Mouse (Mus musculus) left cerebral cortex, postnatal 10 days (tissue): ENCODE measurements around the gene Deaf1. TPM values are rescaled to one million over a fixed set of nuclear protein-coding genes. Genes with fewer than 3 reads are reported as not detected.

ENCODE experiments used
- DNase-seq, 2 experiments: peaks; one replicate each; pipeline ENCODE4 v3.0.0; 2021 to 2022; ENCODE audit warnings: low spot score in 2 of 2, mixed read lengths in 1 of 2; ENCODE audit errors: extremely low spot score in 1 of 2
- intact Hi-C: fragments of 180-260 bp; cut with DNase I; formaldehyde crosslinking; loops from one replicate; pipeline ENCODE4 v1.15.1; 2025
- total RNA-seq, 2 experiments: library from RNA; stranded (reverse); gene quantifications; 2 replicates each; pipeline ENCODE4 v1.2.3; 2021

Gene Deaf1
- total RNA-seq, 2 experiments from 2014 or later, result 258 to 269 TPM

- DNase-seq, result no peak
- intact Hi-C loops, result no loop called here
Observed at GRCm38 (mm10) chr7:141314416-141314815, 13.1 kb downstream of the Deaf1 start.

DNA sequence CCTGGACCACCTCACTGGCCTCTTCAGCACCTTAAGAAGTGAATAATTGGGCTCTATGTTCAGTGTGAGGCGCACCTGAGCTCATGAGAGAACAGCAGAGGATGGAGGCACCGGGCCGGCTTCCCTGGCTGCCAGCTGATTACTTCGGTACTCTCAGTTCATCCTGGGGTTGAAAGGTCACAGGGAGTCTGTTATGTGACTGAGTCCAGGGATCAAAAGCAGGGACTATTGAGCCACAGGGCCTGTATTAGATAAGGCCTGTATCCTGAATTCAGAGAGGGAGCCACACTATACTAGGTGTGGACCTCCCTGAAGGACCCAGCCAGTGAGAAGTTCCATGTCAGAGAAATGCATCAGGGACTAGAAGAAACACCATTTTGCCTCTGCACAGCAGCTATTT lies 23.0 kb downstream of the Deaf1 start:
- intact Hi-C loops, result loop anchor here (5.0 kb wide), 1 partner anchor 57 kb away; no protein-coding TSS in a partner anchor
- no peak for DNase-seq

DNA sequence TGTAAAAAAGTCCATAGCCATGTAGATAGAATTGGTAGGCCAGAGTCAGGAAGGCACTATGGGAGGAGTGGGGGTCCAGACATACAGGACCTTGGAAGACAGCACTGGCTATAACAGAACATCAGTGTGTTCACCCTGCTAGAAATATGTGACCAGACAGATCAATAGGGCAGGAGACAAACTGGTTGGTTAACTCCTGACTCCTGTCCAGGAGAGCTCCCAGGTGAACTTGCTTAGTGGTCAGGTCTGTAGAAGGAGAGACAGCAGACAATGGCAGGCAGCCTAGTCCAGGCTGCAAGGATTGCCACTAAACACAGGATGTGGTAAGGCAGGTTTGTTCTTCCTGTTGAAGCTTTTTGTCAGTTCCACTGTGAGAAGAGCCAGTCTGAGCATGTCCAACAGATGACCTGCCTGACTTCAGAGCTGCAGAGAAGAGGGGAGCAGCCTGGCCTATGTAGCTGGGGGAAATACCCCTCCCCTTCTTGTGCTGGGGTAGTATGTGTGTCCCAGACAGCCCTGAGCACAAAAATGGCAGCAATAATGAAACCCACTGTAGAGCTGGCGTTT lies 24.7 kb downstream of the Deaf1 start:
- no peak for DNase-seq
- intact Hi-C loops, result loop anchor here (5.0 kb wide), 1 partner anchor 55 kb away; no protein-coding TSS in a partner anchor

GRCm38 (mm10) chr7:141301386-141301785 lies 26.1 kb downstream of the Deaf1 start:
- intact Hi-C loops, result loop anchor here (5.0 kb wide), 1 partner anchor 54 kb away; no protein-coding TSS in a partner anchor
- no peak for DNase-seq

- intact Hi-C loops, result no loop called here
- DNase-seq, result peak in 1 of 2 experiments; percentile 9
Observed at GRCm38 (mm10) chr7:141299175-141299574, 28.3 kb downstream of the Deaf1 start.

DNA sequence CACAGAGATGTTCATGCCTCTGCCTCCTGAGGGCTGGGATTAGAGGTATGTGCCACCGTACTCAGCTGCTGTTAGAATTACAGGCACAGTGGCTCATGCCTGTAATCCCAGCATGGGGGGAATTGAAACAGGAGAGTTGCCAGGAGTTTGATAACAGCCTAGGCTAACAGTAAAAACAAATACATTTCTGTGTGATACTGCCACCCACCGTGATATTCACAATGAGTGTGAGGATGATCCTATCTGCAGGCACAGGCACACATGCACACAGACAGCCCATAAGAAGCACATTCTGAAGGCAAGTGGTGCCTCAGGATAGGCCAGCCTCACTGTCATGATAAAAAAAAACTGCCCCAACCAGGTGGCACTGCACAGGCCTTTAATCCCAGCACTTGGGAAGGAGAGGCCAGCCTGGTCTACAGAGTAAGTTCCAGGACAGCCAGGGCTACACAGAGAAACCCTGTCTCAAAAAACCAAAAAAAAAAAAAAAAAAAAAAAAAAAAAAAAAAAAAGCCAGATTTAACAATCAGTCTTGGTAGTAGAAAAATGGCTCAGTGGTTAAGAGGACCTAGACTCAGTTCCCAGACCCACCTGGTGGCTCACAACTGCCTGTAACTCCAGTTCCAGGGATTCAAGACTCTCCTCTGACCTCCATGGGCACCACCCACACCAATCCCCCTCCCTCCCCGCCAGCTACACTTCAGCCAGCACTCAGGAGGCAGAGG lies 29.4 kb downstream of the Deaf1 start:
- intact Hi-C loops, result no loop called here
- DNase-seq, result no peak

DNA sequence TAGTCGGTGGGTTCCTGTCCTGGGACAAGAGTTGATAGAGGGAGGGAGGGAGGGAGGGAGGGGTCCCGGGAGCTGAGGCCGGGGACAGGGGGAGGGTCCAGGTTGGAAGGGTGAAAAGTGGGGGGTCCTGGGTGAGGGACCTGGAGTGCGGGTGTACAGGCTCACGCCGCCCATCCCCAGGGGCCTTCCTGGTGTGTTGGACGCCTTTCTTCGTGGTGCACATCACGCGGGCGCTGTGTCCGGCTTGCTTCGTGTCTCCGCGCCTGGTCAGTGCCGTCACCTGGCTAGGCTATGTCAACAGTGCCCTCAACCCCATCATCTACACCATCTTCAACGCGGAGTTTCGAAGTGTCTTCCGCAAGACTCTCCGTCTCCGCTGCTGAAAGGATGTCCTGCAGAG lies 33.0 kb downstream of the Deaf1 start:
- no peak for DNase-seq
- intact Hi-C loops, result no loop called here

GRCm38 (mm10) chr7:141293852-141294471 lies 33.5 kb downstream of the Deaf1 start:
- intact Hi-C loops, result no loop called here
- DNase-seq, result peak in 1 of 2 experiments; percentile 50

GRCm38 (mm10) chr7:141292583-141293388 lies 34.7 kb downstream of the Deaf1 start:
- no peak for DNase-seq
- intact Hi-C loops, result no loop called here

- DNase-seq, result peak in 1 of 2 experiments; percentile 44
- intact Hi-C loops, result no loop called here
Observed at GRCm38 (mm10) chr7:141291921-141292582, 35.4 kb downstream of the Deaf1 start, which contains the start of gene Drd4. Gene Drd4, plus strand, starts transcription at chr7:141292006.

- intact Hi-C loops, result no loop called here
- no peak for DNase-seq
Observed at GRCm38 (mm10) chr7:141288042-141288441, 39.4 kb downstream of the Deaf1 start.

DNA sequence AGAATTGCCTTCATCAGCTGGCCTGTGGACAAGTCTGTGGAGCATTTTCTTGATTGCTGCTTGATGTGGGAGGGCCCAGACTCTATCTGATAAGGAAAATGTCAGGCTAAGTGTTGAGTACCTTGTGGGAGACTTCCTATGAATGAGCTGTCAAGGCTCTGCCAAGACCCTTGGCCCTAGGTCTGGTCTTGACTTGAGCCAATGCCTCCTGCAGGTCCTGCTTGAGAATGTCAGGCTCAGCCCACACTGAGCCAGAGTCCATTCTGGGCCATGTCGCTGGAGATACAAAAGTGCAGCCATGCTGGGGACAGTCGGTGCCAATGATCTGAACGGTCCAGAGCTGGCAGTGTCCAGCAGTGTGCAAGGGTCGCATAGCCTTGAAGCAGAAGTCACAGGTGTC lies 44.7 kb downstream of the Deaf1 start:
- intact Hi-C loops, result no loop called here
- no peak for DNase-seq

DNA sequence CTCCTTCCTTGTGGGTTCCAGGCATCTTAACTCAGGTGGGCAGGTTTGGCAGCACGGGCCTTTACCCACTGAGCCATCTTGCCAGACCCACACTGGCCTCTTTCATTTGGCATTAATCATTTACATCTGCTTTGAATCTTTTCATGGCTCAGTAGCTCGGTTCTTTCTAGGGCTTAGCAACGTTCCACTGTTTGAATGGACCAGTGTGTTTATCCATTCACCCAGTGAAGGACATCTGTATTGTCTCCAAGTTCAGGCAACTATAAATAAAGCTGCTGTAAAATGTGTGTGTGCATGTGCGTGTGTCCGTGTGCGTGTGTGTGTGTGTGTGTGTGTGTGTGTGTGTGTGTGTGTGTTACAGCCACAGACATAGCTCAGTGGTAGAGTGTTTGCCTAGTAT lies 46.0 kb downstream of the Deaf1 start:
- intact Hi-C loops, result no loop called here
- no peak for DNase-seq

- DNase-seq, result no peak
- intact Hi-C loops, result no loop called here
Observed at GRCm38 (mm10) chr7:141278766-141279590, 48.5 kb downstream of the Deaf1 start, which contains the start of gene Sct. Gene Sct, minus strand, starts transcription at chr7:141279133.

- intact Hi-C loops, result no loop called here
- DNase-seq, result no peak
Observed at GRCm38 (mm10) chr7:141277701-141278678, 49.5 kb downstream of the Deaf1 start.

DNA sequence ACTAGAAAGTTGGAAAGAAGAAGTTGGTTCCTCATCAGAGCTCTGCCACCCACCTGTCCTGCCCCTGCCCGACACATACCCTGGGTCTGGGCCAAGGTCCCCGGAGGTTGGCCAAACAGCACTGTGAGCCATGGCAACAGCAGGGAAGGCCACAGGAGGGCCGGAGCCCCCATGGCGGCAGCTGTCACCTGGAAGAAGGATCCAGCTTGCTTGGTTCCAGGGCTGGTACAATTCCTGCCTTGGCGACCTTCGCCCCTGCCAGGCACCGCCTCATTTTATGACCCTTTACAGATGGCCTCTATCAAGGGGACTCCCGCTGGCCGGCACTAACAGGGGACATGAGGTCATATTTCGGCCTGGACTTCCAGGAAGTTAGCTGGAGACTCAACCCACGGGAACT lies 50.9 kb downstream of the Deaf1 start, which contains the start of gene Cdhr5:
Gene Cdhr5 (minus strand): TSS at position 241 of the 400 bp plus-strand sequence.
- no peak for DNase-seq
- intact Hi-C loops, result no loop called here

GRCm38 (mm10) chr7:141275356-141275755 lies 52.1 kb downstream of the Deaf1 start:
- intact Hi-C loops, result no loop called here
- DNase-seq, result no peak
